Mouse (Mus musculus) hindbrain, embryonic 16.5 days (tissue): ENCODE data around the gene Msrb3. TPM values are rescaled to one million over a fixed set of nuclear protein-coding genes. Genes with fewer than 3 reads are reported as not detected.

Experiments
- ATAC-seq: fragments of 200-750 bp; cut with Nextera tagmentation; 2 replicates; pipeline ENCODE4 v1.8.0; 2017; ENCODE audit warnings: moderate TSS enrichment, moderate library complexity
- H3K27ac ChIP-seq: fragments of 300-500 bp; sonication (generic); 2 replicates; pipeline ENCODE4 v1.5.1; 2014; ENCODE audit warnings: low read depth, mild to moderate bottlenecking, control low read depth, low read length, moderate library complexity
- H3K27me3 ChIP-seq: fragments of 300-500 bp; sonication (generic); replicated peaks from 2 replicates; pipeline ENCODE4 v1.6.1; 2014; ENCODE audit warnings: low read length; ENCODE audit not compliant: control insufficient read depth, insufficient read depth
- H3K36me3 ChIP-seq: fragments of 300-500 bp; sonication (generic); 2 replicates; pipeline ENCODE4 v1.6.1; 2014; ENCODE audit warnings: mild to moderate bottlenecking, low read length, moderate library complexity, mixed read lengths; ENCODE audit not compliant: control insufficient read depth, insufficient read depth
- H3K4me1 ChIP-seq: fragments of 300-500 bp; sonication (generic); 2 replicates; pipeline ENCODE4 v1.6.1; 2014; ENCODE audit warnings: low read depth, low read length; ENCODE audit not compliant: control insufficient read depth, insufficient read depth
- H3K4me2 ChIP-seq: fragments of 300-500 bp; sonication (generic); 2 replicates; pipeline ENCODE4 v1.6.1; 2014; ENCODE audit warnings: mild to moderate bottlenecking, low read length, control low read depth, moderate library complexity
- H3K4me3 ChIP-seq: fragments of 300-500 bp; sonication (generic); 2 replicates; pipeline ENCODE4 v1.5.1; 2014; ENCODE audit warnings: mild to moderate bottlenecking, low read length, control low read depth, moderate library complexity
- H3K9ac ChIP-seq: fragments of 300-500 bp; sonication (generic); 2 replicates; pipeline ENCODE4 v1.6.1; 2014; ENCODE audit warnings: low read depth, mild to moderate bottlenecking, control low read depth, low read length, moderate library complexity
- H3K9me3 ChIP-seq: fragments of 300-500 bp; sonication (generic); 2 replicates; pipeline ENCODE4 v1.6.1; 2014; ENCODE audit warnings: mild to moderate bottlenecking, low read length, moderate library complexity; ENCODE audit not compliant: control insufficient read depth
- WGBS: fragments of 180-500 bp; shearing (Covaris S2); extraction: QIAGEN DNeasy Blood & Tissue Kit; methylation state at CpG from one replicate; pipeline ENCODE4 v1.1.7; 2014; 5-methylcytosine and 5-hydroxymethylcytosine counted together
- polyA plus RNA-seq: library from polyadenylated mRNA; unstranded; fragments of >200 nt; fragmentation: Nextera tagmentation; extraction: Ambion mirVana; gene quantifications from 2 replicates; pipeline ENCODE4 v1.2.1, GENCODE M21; 2015

Gene Msrb3
- polyA plus RNA-seq, 1 experiment from 2014 or later = 1.8 TPM

GRCm38 (mm10) chr10:120827761-120828160, 71.1 kb downstream of the Msrb3 start:
- 92% methylated on average over 12 of the region's 12 CpGs for WGBS
- no peak overlapping the region for H3K27ac ChIP-seq
- no peaks in the 10 kb centered on the region for H3K27me3 ChIP-seq
- no peaks in the 10 kb centered on the region for H3K9me3 ChIP-seq
- no peaks in the 10 kb centered on the region for H3K36me3 ChIP-seq
- H3K4me3 ChIP-seq = no peak overlapping the region
- H3K4me2 ChIP-seq = no peak overlapping the region
- no peaks in the 10 kb centered on the region; the same call in 1 of the 2 replicates for H3K4me1 ChIP-seq
- H3K9ac ChIP-seq = no peak overlapping the region
- ATAC-seq = no peak

- H3K9ac ChIP-seq = no peak overlapping the region
- no peak for ATAC-seq
- no peaks in the 10 kb centered on the region for H3K27me3 ChIP-seq
- H3K4me2 ChIP-seq = 0 out of 2 replicates have a peak overlapping the region, but pooled peaks have one; percentile 6
- no peaks in the 10 kb centered on the region for H3K9me3 ChIP-seq
- H3K27ac ChIP-seq = no peak overlapping the region
- H3K36me3 ChIP-seq = no peaks in the 10 kb centered on the region
- H3K4me1 ChIP-seq = no peaks in the 10 kb centered on the region; the same call in 1 of the 2 replicates
- H3K4me3 ChIP-seq = no peak overlapping the region
- 84% methylated on average over 27 of the region's 27 CpGs for WGBS
These were observed 71.9 kb downstream of the Msrb3 start for GRCm38 (mm10) chr10:120826795-120827669.

- 78% methylated on average over 7 of the region's 7 CpGs for WGBS
- Histone ChIP-seq H3K4me2 (no peak overlapping the region), H3K27me3 (no peaks in the 10 kb centered on the region), H3K9ac (no peak overlapping the region), H3K4me1 (no peaks in the 10 kb centered on the region; the same call in 1 of the 2 replicates), H3K4me3 (no peak overlapping the region), H3K27ac (no peak overlapping the region), H3K36me3 (no peaks in the 10 kb centered on the region), H3K9me3 (no peaks in the 10 kb centered on the region)
- no peak for ATAC-seq
These were observed 72.5 kb downstream of the Msrb3 start for GRCm38 (mm10) chr10:120826381-120826780.

- Histone ChIP-seq H3K9me3 (no peaks in the 10 kb centered on the region), H3K36me3 (no peaks in the 10 kb centered on the region), H3K4me2 (no peak overlapping the region), H3K27me3 (no peaks in the 10 kb centered on the region), H3K9ac (no peak overlapping the region), H3K4me3 (no peak overlapping the region), H3K4me1 (no peaks in the 10 kb centered on the region; the same call in 1 of the 2 replicates), H3K27ac (no peak overlapping the region)
- 37% methylated on average over 11 of the region's 11 CpGs for WGBS
- no peak for ATAC-seq
These were observed 73.3 kb downstream of the Msrb3 start for GRCm38 (mm10) chr10:120825594-120825993.

GRCm38 (mm10) chr10:120821491-120822358, 77.2 kb downstream of the Msrb3 start:
- Histone ChIP-seq H3K27ac (no peak overlapping the region), H3K9ac (no peak overlapping the region), H3K4me2 (no peak overlapping the region), H3K4me3 (no peak overlapping the region), H3K9me3 (no peaks in the 10 kb centered on the region), H3K4me1 (no peaks in the 10 kb centered on the region; the same call in 1 of the 2 replicates), H3K27me3 (no peaks in the 10 kb centered on the region), H3K36me3 (no peaks in the 10 kb centered on the region)
- ATAC-seq = no peak
- 65% methylated on average over 20 of the region's 20 CpGs for WGBS

- Histone ChIP-seq H3K27ac (no peak overlapping the region), H3K4me3 (no peak overlapping the region), H3K9me3 (no peaks in the 10 kb centered on the region), H3K9ac (no peak overlapping the region), H3K36me3 (no peaks in the 10 kb centered on the region), H3K27me3 (no peaks in the 10 kb centered on the region), H3K4me1 (no peaks in the 10 kb centered on the region; the same call in 1 of the 2 replicates), H3K4me2 (no peak overlapping the region)
- WGBS = 51% methylated on average over 12 of the region's 12 CpGs
- no peak for ATAC-seq
These were observed 78.1 kb downstream of the Msrb3 start for GRCm38 (mm10) chr10:120820781-120821300.

GRCm38 (mm10) chr10:120815290-120815689, 83.6 kb downstream of the Msrb3 start:
- H3K36me3 ChIP-seq = no peaks in the 10 kb centered on the region
- ATAC-seq = no peak
- no peak overlapping the region for H3K27ac ChIP-seq
- H3K4me1 ChIP-seq = no peaks in the 10 kb centered on the region
- no peak overlapping the region for H3K4me3 ChIP-seq
- no peak overlapping the region for H3K4me2 ChIP-seq
- WGBS = 87% methylated on average over 5 of the region's 5 CpGs
- no peaks in the 10 kb centered on the region for H3K27me3 ChIP-seq
- no peak overlapping the region for H3K9ac ChIP-seq
- H3K9me3 ChIP-seq = no peaks in the 10 kb centered on the region

GRCm38 (mm10) chr10:120811796-120812443, 87.0 kb downstream of the Msrb3 start:
- Histone ChIP-seq H3K9me3 (no peaks in the 10 kb centered on the region), H3K4me2 (no peak overlapping the region), H3K36me3 (no peaks in the 10 kb centered on the region), H3K27me3 (no peaks in the 10 kb centered on the region), H3K4me1 (no peaks in the 10 kb centered on the region), H3K9ac (no peak overlapping the region), H3K27ac (no peak overlapping the region), H3K4me3 (no peak overlapping the region)
- ATAC-seq = no peak
- WGBS = 76% methylated on average over 24 of the region's 24 CpGs
